Mouse (Mus musculus) frontal cortex, postnatal 10 days (tissue): ENCODE measurements around the gene Lsm12.
A peak's percentile ranks its signal among the peaks of the same experiment; 100 is the strongest.
"Not testable (repeated sequence)": the region's sequence is repeated elsewhere in the genome, so short reads cannot be mapped to it uniquely, and the experiment has no call there.

Experiments used
- DNase-seq, 2 experiments: peaks; one replicate each; pipeline ENCODE4 v3.0.0; 2022; ENCODE audit warnings: low spot score in 2 of 2, mixed read lengths in 1 of 2

Gene Lsm12

DNA sequence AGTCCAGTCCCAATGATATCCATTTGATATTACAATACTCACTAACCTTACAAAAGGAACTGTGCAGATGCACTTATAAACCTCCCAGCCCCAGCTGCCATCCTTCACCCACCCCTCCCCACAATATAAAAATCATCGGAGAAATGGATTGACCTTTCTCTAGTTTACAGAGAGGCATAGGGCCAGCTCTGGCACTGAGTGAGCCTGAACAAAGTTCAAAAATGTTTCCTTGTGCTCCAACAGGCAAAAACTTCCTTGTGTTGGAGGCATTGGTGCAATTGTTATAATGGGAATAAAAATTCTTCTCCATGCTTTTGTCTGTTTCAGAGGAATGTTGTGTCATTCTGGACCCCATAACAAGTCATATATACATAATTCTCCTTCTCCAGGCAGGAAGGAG is 1.1 kb upstream of the Lsm12 start:
- DNase-seq: no peak

- no peak for DNase-seq
These were observed 581 bp upstream of the Lsm12 start for GRCm38 (mm10) chr11:102185677-102186076.

DNA sequence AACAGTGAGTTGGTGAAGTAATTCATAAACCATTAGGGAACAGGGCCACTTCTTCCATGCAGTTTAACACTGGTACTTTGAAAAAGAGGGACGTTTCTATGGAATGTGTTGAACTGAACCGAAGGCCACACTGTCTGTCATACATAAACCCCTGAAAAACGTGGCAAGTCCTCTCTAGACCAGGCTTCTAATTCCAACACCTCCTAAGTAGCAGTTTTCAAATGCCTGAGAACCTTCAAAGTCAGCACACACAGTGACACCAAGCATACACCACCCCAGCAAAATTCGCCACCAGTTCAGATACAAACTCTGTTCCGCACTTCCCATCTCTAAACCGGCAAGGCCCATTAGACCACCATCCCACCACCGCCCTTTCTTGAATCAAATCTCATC is 847 bp downstream of the Lsm12 start:
- no peak for DNase-seq

GRCm38 (mm10) chr11:102179836-102180235 is 5.3 kb downstream of the Lsm12 start:
- no peak for DNase-seq

- DNase-seq: no peak
These were observed 16.4 kb downstream of the Lsm12 start for GRCm38 (mm10) chr11:102168689-102169088.

GRCm38 (mm10) chr11:102167539-102167938 is 17.6 kb downstream of the Lsm12 start:
- DNase-seq: no peak

DNA sequence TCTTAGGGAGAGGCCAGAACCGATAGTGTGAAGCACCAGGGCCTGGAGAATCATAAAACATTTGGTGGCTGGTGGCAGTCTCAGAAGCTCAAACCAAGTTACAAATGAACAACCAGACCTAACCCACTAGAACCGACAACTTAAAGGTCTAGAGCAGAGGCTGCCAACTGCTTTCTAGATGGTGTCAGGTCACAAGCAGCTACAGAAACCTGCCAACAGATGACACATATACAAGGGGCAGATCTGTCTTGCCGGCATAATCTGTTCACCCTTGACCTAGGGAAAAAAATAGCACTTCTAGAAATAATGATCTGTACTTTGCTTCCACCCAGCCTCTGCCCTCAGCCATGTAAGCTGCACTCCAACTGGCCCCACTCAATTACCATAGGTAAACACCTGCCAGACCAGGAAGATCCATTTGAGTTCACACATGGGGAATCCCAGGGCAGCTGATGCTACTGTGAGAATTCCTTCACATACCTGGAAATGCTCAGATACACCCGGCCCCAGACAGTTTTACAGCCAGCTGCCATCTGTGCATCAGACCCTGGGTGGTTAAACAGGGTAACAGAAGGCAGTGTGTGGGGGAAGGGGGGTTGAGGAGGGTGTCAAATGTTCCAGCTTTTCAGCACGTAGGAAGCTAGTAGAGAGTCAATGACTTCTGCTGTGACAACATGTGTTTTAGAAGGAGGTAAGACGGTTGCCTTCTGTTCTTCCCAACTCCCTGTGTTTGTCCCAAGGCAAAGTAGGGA is 18.9 kb downstream of the Lsm12 start:
- DNase-seq: peak in 1 of 2 experiments; percentile 44

DNA sequence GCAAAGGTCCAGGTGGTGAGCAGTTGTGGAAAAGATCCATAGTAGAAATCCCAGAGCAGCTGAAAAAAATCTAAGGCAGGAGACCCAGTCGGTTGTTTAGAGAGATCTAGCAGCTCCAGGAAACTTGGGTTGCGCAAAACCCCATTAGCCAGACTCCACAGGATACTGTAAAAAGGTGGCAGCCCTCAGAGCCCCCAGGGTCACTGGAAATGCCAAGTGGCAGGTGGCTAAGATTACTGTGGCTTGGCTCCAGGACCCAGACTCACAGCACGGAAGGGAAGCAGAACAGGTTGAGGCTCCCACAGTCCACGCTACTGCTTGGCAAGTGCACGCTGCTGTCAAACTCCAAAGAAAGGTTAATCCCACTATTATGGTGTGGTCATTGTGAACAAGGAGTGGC is 25.3 kb downstream of the Lsm12 start:
- no peak for DNase-seq

DNA sequence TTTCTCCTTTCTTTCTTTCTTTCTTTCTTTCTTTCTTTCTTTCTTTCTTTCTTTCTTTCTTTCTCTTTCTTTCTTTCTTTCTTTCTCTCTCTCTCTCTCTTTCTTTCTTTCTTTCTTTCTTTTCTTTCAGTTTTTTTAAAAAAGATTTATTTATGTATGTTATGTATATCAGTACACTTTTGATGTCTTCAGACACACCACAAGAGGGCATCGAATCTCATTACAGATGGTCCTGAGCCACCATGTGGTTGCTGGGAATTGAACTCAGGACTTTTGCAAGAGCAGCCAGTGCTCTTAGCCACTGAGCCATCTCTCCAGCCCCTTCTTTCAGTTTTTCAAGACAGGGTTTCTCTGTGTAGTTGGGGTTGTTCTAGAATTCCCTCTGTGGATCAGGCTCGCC is 27.1 kb downstream of the Lsm12 start:
- DNase-seq: not testable (repeated sequence)

GRCm38 (mm10) chr11:102156786-102157089 is 28.4 kb downstream of the Lsm12 start:
- DNase-seq: no peak

GRCm38 (mm10) chr11:102156039-102156785 is 28.9 kb downstream of the Lsm12 start, which contains the start of gene Tmem101:
Tmem101 (minus strand) TSS chr11:102156404.
- DNase-seq: peak; percentile 87 to 88

DNA sequence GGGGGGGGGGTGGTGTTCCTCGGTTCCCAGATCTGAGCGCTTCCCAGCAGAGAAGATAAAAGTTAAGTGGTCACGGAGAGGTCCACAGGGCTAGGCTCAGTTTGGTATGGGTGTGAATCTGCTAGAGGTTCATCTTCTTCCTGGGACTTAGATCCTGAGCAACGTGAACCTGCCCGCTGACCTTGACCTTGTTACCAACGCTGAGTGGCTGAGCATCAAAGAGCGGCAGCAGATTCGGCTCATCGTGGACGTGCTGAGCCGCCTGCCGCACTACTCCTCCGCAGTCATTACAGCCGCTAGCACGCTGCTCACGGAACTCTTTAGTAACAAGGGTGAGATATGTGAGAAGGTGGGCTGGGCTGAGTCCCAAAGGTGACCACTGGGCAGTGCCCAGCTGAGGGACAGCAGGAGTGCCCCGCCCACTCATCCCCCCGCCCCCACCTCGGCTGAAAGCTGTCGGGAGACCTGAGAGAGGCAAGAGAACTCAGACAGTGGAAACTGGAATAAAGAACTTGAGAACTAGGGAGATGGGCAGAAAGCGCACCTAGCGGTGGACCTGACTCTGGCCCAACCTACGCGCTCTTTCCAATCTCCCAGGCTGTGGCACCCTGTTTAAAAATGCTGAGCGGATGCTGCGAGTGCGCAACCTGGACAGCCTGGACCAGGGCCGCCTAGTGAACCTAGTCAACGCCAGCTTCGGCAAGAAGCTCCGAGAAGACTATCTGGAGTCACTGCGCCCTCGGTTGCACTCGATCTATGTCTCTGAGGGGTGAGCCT is 37.7 kb downstream of the Lsm12 start:
- no peak for DNase-seq

GRCm38 (mm10) chr11:102146531-102146930 is 38.6 kb downstream of the Lsm12 start:
- DNase-seq: no peak

GRCm38 (mm10) chr11:102146005-102146404 is 39.1 kb downstream of the Lsm12 start:
- no peak for DNase-seq

- no peak for DNase-seq
These were observed 39.6 kb downstream of the Lsm12 start, which contains the start of gene Nags for GRCm38 (mm10) chr11:102145471-102146001. Nags (plus strand) TSS chr11:102145513.

DNA sequence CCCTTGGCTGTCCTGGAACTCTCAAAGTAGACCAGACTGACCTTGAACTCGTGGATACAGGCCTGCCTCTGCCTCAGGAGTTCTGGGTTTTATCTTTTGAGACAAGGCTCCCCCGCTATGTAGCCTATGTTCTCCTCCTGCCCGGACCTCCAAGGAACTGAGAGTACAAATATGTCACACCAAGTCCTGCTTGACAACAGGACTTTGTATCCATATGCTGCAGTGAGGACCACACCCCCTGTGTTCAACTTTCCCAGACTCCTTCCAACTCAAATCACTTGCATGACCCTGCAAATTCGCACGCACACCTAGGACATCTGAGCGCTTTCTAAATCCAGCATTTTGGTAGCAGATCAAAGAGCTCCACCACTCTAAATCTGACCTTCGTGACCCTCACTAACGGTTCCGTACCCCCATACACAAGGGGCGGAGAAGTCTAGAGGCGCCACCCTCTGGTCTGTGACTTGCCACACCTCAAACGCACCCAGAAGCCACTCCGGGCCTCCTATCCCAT is 40.1 kb downstream of the Lsm12 start:
- no peak for DNase-seq

GRCm38 (mm10) chr11:102142355-102142754 is 42.7 kb downstream of the Lsm12 start:
- no peak for DNase-seq

- DNase-seq: peak in 1 of 2 experiments; percentile 50
These were observed 44.6 kb downstream of the Lsm12 start for GRCm38 (mm10) chr11:102140508-102140907.

- DNase-seq: peak in 1 of 2 experiments; percentile 69
These were observed 46.7 kb downstream of the Lsm12 start for GRCm38 (mm10) chr11:102138447-102138740.

- DNase-seq: no peak
These were observed 47.3 kb downstream of the Lsm12 start for GRCm38 (mm10) chr11:102137625-102138446.

DNA sequence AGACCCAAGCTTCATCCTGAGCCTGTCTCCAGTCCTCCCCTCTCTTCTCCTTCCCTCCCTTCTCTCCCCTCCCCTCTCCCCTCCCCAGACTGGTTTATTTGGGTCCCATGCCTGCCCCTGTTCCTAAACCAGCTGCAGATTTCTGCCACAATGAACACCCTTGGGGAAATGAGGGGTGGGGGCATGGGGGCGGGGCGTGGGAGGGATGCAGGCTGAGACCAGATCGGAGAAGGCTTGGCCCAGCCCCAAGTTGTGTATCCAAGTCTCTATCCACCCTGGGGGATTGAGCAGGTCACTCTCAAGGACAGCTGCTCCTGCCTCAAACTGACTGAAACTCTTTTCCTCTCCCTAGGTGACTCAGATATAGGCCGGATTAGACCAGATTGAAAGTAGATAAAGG is 50.6 kb downstream of the Lsm12 start:
- DNase-seq: no peak
